Mouse (Mus musculus) lung, postnatal 25 days (tissue): ENCODE results near the gene Exoc3l2.
"Not testable (repeated sequence)": the region's sequence is repeated elsewhere in the genome, so short reads cannot be mapped to it uniquely, and the experiment has no call there.

Experiments
- DNase-seq: peaks from one replicate; pipeline ENCODE4 v3.0.0; 2022; ENCODE audit warnings: low spot score

Gene Exoc3l2

GRCm38 (mm10) chr7:19489525-19489924, 26.4 kb downstream of the Exoc3l2 start:
- no peak for DNase-seq

GRCm38 (mm10) chr7:19491731-19492130, 28.6 kb downstream of the Exoc3l2 start:
- DNase-seq = peak; percentile 76

GRCm38 (mm10) chr7:19494751-19495474, 31.8 kb downstream of the Exoc3l2 start:
- no peak for DNase-seq

- DNase-seq = no peak
These were observed 32.5 kb downstream of the Exoc3l2 start for GRCm38 (mm10) chr7:19495521-19496213.

GRCm38 (mm10) chr7:19496214-19496555, 33.1 kb downstream of the Exoc3l2 start:
- DNase-seq = no peak

GRCm38 (mm10) chr7:19498326-19498725, 35.2 kb downstream of the Exoc3l2 start:
- DNase-seq = no peak

GRCm38 (mm10) chr7:19500420-19501363, 37.6 kb downstream of the Exoc3l2 start:
- no peak for DNase-seq

- no peak for DNase-seq
These were observed 38.5 kb downstream of the Exoc3l2 start for GRCm38 (mm10) chr7:19501658-19502057.

GRCm38 (mm10) chr7:19503481-19504068, 40.4 kb downstream of the Exoc3l2 start:
- DNase-seq = peak; percentile 72

- DNase-seq = no peak
These were observed 43.2 kb downstream of the Exoc3l2 start for GRCm38 (mm10) chr7:19506326-19506725.

GRCm38 (mm10) chr7:19506969-19507611, 44.0 kb downstream of the Exoc3l2 start:
- DNase-seq = no peak

GRCm38 (mm10) chr7:19507612-19507981, 44.5 kb downstream of the Exoc3l2 start:
- DNase-seq = no peak

GRCm38 (mm10) chr7:19508150-19508923, 45.2 kb downstream of the Exoc3l2 start, which contains the start of the genes Bloc1s3 and Trappc6a:
Gene Bloc1s3 (minus strand): TSS chr7:19508367.
Gene Trappc6a (plus strand): TSS chr7:19508395.
- peak; percentile 95 for DNase-seq

GRCm38 (mm10) chr7:19508924-19509568, 45.9 kb downstream of the Exoc3l2 start:
- no peak for DNase-seq

GRCm38 (mm10) chr7:19509786-19510185, 46.7 kb downstream of the Exoc3l2 start:
- DNase-seq = no peak

GRCm38 (mm10) chr7:19511934-19512333, 48.8 kb downstream of the Exoc3l2 start:
- not testable (repeated sequence) for DNase-seq

- no peak for DNase-seq
These were observed 49.2 kb downstream of the Exoc3l2 start for GRCm38 (mm10) chr7:19512353-19512752.

GRCm38 (mm10) chr7:19517652-19518365, 54.7 kb downstream of the Exoc3l2 start, which contains the start of gene Nkpd1:
Gene Nkpd1 (plus strand): TSS chr7:19517838.
- no peak for DNase-seq

GRCm38 (mm10) chr7:19520032-19520431, 56.9 kb downstream of the Exoc3l2 start:
- no peak for DNase-seq
